Mouse (Mus musculus) megakaryocyte, adult 5-6 weeks (primary cell): ENCODE measurements around the gene Ggct. TPM values are rescaled to one million over a fixed set of nuclear protein-coding genes. Genes with fewer than 3 reads are reported as not detected.
A peak's percentile ranks its signal among the peaks of the same experiment; 100 is the strongest.

ENCODE experiments used
- ATAC-seq: 2 replicates; pipeline ENCODE4 v1.8.0; 2016; ENCODE audit warnings: mild to moderate bottlenecking, inconsistent platforms; ENCODE audit not compliant: poor library complexity, severe bottlenecking
- total RNA-seq, 2 experiments: library from RNA; stranded (forward) in 1 of 2; stranded (reverse) in 1 of 2; fragments of 153-499, 151-499 nt in 1 of 2; fragments of 221-1000, 200-1000 nt in 1 of 2; gene quantifications; 2 replicates each; pipeline versions ENCODE4 v1.2.3 to v1.2.4; 2015 to 2017

The Ggct gene
- total RNA-seq (2015) (3.5 and 7.0 TPM in 2 replicates), total RNA-seq (2017) (4.9 and 14.4 TPM in 2 replicates)

GRCm38 (mm10) chr6:54992734-54993260, at the start of gene Ggct:
Gene Ggct, minus strand, starts transcription at chr6:54992950.
- ATAC-seq: peak; percentile 97

- no peak for ATAC-seq
These were observed 47.3 kb upstream of the Ggct start for GRCm38 (mm10) chr6:55040031-55040430.

- ATAC-seq: no peak
These were observed 46.7 kb upstream of the Ggct start for GRCm38 (mm10) chr6:55039446-55039783.

- peak; percentile 8; the same call in 1 of the 2 replicates for ATAC-seq
These were observed 46.1 kb upstream of the Ggct start for GRCm38 (mm10) chr6:55038671-55039445.

- peak; percentile 97 for ATAC-seq
These were observed 45.3 kb upstream of the Ggct start, which contains the start of gene Gars for GRCm38 (mm10) chr6:55037799-55038670. Gene Gars, plus strand, starts transcription at chr6:55038007.

GRCm38 (mm10) chr6:55036731-55037130, 44.0 kb upstream of the Ggct start:
- no peak for ATAC-seq

- no peak for ATAC-seq
These were observed 34.9 kb upstream of the Ggct start for GRCm38 (mm10) chr6:55027642-55028041.

GRCm38 (mm10) chr6:55021806-55022205, 29.1 kb upstream of the Ggct start:
- ATAC-seq: no peak

GRCm38 (mm10) chr6:55018417-55018816, 25.7 kb upstream of the Ggct start:
- no peak for ATAC-seq

GRCm38 (mm10) chr6:55016710-55017583, 24.2 kb upstream of the Ggct start:
- ATAC-seq: peak; percentile 80

GRCm38 (mm10) chr6:55016236-55016635, 23.5 kb upstream of the Ggct start:
- peak; percentile 74 for ATAC-seq

- no peak for ATAC-seq
These were observed 21.4 kb upstream of the Ggct start for GRCm38 (mm10) chr6:55014184-55014583.

- ATAC-seq: no peak
These were observed 19.8 kb upstream of the Ggct start for GRCm38 (mm10) chr6:55012516-55012915.

GRCm38 (mm10) chr6:55010330-55011091, 17.8 kb upstream of the Ggct start:
- no peak for ATAC-seq

GRCm38 (mm10) chr6:55009391-55010230, 16.9 kb upstream of the Ggct start:
- no peak for ATAC-seq

GRCm38 (mm10) chr6:55008401-55008800, 15.7 kb upstream of the Ggct start:
- ATAC-seq: no peak

GRCm38 (mm10) chr6:55003559-55003958, 10.8 kb upstream of the Ggct start:
- ATAC-seq: no peak

- ATAC-seq: no peak
These were observed 9.7 kb upstream of the Ggct start for GRCm38 (mm10) chr6:55002438-55002837.

GRCm38 (mm10) chr6:55001320-55001719, 8.6 kb upstream of the Ggct start:
- ATAC-seq: no peak
